Mouse (Mus musculus) C2C12 (cell line): ENCODE measurements at regions not wholly inside any gene's neighbourhood (a gene's known extent, or its start where the extent isn't known, plus 50 kb on each side); places are given as distances from the start of the nearest gene placed in this dataset.

Experiments
- H3K27me3 ChIP-seq: one replicate; pipeline ENCODE4 v1.6.1; 2011; ENCODE audit not compliant: control insufficient read depth, insufficient read depth, insufficient read length
- H3K36me3 ChIP-seq: one replicate; pipeline ENCODE4 v1.6.1; 2011; ENCODE audit not compliant: control insufficient read depth, insufficient read depth
- H3K4me3 ChIP-seq: one replicate; pipeline ENCODE4 v1.5.1; 2011; ENCODE audit warnings: mild to moderate bottlenecking, control low read depth; ENCODE audit not compliant: poor library complexity, insufficient read depth, severe bottlenecking
- H3K79me2 ChIP-seq: one replicate; pipeline ENCODE4 v1.6.1; 2011; ENCODE audit not compliant: control insufficient read depth, insufficient read depth
- H3K79me3 ChIP-seq: one replicate; pipeline ENCODE4 v1.6.1; 2011; ENCODE audit warnings: low read depth, control low read depth
- H3ac ChIP-seq: one replicate; pipeline ENCODE3; 2011; ENCODE audit warnings: low read depth; ENCODE audit not compliant: control insufficient read depth, insufficient read length
- CEBPB ChIP-seq: IDR thresholded peaks from one replicate; pipeline ENCODE4 v1.6.1; 2011; ENCODE audit warnings: low read depth, mild to moderate bottlenecking, control low read depth, moderate library complexity
- CTCF ChIP-seq: IDR thresholded peaks from one replicate; pipeline ENCODE4 v1.5.1; 2011; ENCODE audit not compliant: control insufficient read depth, insufficient read depth, insufficient read length
- FOSL1 ChIP-seq: IDR thresholded peaks from one replicate; pipeline ENCODE4 v1.8.0; 2011; ENCODE audit warnings: mild to moderate bottlenecking, low read length; ENCODE audit not compliant: poor library complexity, insufficient read depth, severe bottlenecking
- MAX ChIP-seq: IDR thresholded peaks from one replicate; pipeline ENCODE4 v1.6.1; 2011; ENCODE audit warnings: mild to moderate bottlenecking, control low read depth
- MYOD1 ChIP-seq: IDR thresholded peaks from one replicate; pipeline ENCODE4 v1.6.1; 2011; ENCODE audit warnings: low read depth; ENCODE audit not compliant: control insufficient read depth, insufficient read length
- MYOG ChIP-seq: IDR thresholded peaks from one replicate; pipeline ENCODE4 v1.6.1; 2011; ENCODE audit not compliant: control insufficient read depth, insufficient read length; ENCODE audit errors: extremely low read depth
- USF1 ChIP-seq: IDR thresholded peaks from one replicate; pipeline ENCODE4 v1.6.1; 2011; ENCODE audit warnings: low read depth, mild to moderate bottlenecking, control low read depth, moderate library complexity

- Histone ChIP-seq H3K27me3 (no peaks in the 10 kb centered on the region), H3ac (no peak overlapping the region), H3K79me2 (no peaks in the 10 kb centered on the region), H3K36me3 (no peaks in the 10 kb centered on the region), H3K79me3 (no peaks in the 10 kb centered on the region), H3K4me3 (no peak overlapping the region)
- TF ChIP-seq FOSL1 (no peak), MYOG (no peak), MYOD1 (no peak), CTCF (no peak)
Measured at GRCm38 (mm10) chr19:15167184-15167583, 569.3 kb upstream of the Tle4 start.

DNA sequence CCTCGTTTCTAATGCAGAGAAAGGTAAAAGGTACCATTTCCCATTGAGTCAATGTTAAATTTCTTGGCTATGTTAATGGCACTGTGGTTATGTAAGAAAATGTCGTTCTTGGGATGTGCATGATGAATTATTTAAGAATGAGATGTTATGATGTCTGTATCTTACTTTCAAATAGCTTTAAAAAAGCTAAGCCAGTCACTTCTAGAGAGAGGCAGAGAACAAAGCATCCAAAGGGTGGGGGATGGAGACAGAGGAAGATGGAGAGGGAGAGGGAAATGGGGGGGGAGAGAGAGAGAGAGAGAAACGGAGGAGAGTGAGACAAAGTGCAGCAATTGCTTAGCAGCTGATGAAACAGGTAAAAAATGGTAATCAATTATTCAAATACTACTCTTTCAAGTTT, 562.8 kb upstream of the Tle4 start:
- H3K36me3 ChIP-seq: no peaks in the 10 kb centered on the region
- no peak for TF ChIP-seq FOSL1
- TF ChIP-seq CTCF: no peak
- TF ChIP-seq MYOG: no peak
- TF ChIP-seq USF1: no peak
- TF ChIP-seq CEBPB: no peak
- no peak for TF ChIP-seq MAX
- TF ChIP-seq MYOD1: no peak
- H3ac ChIP-seq: no peak overlapping the region
- no peaks in the 10 kb centered on the region for H3K27me3 ChIP-seq
- no peaks in the 10 kb centered on the region for H3K79me3 ChIP-seq
- no peak overlapping the region for H3K4me3 ChIP-seq
- no peaks in the 10 kb centered on the region for H3K79me2 ChIP-seq

DNA sequence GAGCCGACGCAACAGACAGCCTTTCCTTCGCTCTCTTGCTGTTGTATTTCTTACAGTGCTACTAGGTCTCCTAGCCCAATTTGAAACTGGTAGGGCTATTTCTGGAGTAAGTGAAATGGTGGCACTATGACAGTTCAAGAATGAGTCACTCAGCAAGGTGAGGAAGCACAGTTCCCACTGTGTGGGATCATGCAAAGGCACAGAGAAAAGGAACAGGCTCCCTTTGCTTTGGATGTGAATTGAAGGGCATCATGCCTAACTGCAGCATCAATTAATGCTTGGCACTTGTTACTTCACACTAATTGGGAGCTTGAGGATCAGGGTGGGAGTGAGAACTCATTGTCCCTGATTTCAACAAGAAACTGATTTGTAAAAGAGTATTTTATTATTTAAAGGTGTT, 560.8 kb upstream of the Tle4 start:
- H3K79me2 ChIP-seq: no peaks in the 10 kb centered on the region
- no peak overlapping the region for H3ac ChIP-seq
- no peaks in the 10 kb centered on the region for H3K27me3 ChIP-seq
- H3K4me3 ChIP-seq: no peak overlapping the region
- H3K79me3 ChIP-seq: no peaks in the 10 kb centered on the region
- no peak for TF ChIP-seq MAX
- no peak for TF ChIP-seq CEBPB
- no peak for TF ChIP-seq MYOG
- TF ChIP-seq CTCF: no peak
- TF ChIP-seq FOSL1: no peak
- no peak for TF ChIP-seq MYOD1
- no peak for TF ChIP-seq USF1
- no peaks in the 10 kb centered on the region for H3K36me3 ChIP-seq

DNA sequence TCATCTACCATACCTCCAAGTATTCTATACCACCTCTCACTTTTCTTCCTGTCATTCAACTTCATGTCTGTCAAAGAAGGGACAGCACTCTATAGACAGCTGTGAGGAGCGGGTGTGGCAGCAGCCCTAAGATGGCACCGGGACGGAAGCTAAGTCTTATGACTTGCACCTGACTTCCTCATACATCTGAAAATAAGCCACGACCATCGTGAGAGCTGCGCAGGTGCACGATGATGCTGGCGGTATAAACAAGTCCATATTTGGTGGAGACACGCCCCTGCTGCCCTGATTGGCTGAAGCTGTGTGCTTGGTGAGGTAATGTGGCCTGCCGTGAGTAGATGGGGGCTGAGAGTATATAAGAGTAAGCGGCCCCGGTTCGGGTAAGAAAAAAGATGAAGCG, 560.3 kb upstream of the Tle4 start:
- Histone ChIP-seq H3K79me3 (no peaks in the 10 kb centered on the region), H3K27me3 (no peaks in the 10 kb centered on the region), H3K4me3 (no peak overlapping the region), H3ac (no peak overlapping the region), H3K79me2 (no peaks in the 10 kb centered on the region), H3K36me3 (no peaks in the 10 kb centered on the region)
- TF ChIP-seq MYOD1: no peak
- no peak for TF ChIP-seq CTCF
- TF ChIP-seq FOSL1: no peak
- no peak for TF ChIP-seq USF1

DNA sequence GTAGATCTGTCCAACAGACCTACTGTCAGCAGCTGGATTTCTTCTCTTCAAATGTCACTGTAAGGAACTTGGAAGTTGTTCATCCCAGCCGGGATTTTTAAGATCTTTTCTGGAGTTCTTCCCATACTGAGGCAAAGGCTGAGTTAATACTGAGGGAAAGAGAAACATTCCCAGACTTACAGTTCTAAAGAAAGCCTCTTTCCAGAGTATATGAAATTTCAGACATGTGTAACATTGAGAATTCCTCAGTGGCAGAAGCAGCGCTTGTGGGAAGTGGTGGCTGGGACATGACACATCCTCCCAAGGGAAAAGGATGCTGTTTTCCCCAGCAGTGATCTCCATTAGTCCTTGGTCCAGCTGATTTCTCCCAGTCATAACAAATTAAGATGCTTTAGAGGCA, 556.8 kb upstream of the Tle4 start:
- no peaks in the 10 kb centered on the region for H3K79me3 ChIP-seq
- no peaks in the 10 kb centered on the region for H3K27me3 ChIP-seq
- H3K4me3 ChIP-seq: no peak overlapping the region
- H3ac ChIP-seq: no peak overlapping the region
- TF ChIP-seq USF1 (no peak), CEBPB (no peak), MAX (no peak), CTCF (no peak), MYOD1 (no peak), FOSL1 (no peak), MYOG (no peak)
- no peaks in the 10 kb centered on the region for H3K79me2 ChIP-seq
- no peaks in the 10 kb centered on the region for H3K36me3 ChIP-seq

- H3K79me3 ChIP-seq: no peaks in the 10 kb centered on the region
- H3K79me2 ChIP-seq: no peaks in the 10 kb centered on the region
- H3K27me3 ChIP-seq: no peaks in the 10 kb centered on the region
- no peaks in the 10 kb centered on the region for H3K36me3 ChIP-seq
- H3K4me3 ChIP-seq: no peak overlapping the region
- H3ac ChIP-seq: no peak overlapping the region
- TF ChIP-seq MYOD1 (no peak), CEBPB (no peak), MYOG (no peak), FOSL1 (no peak), MAX (no peak), USF1 (no peak), CTCF (no peak)
Measured at GRCm38 (mm10) chr19:15146325-15146724, 548.5 kb upstream of the Tle4 start.
